Mouse (Mus musculus): ENCODE measurements around the gene Polr3b.

Polr3b gene

GRCm38 (mm10) chr10:84610783-84611182, 11.3 kb upstream of the Polr3b start:
- DNase-seq (ENCODE audit: low spot score in 2 of 2), result no peak

- DNase-seq (ENCODE audit: low spot score in 2 of 2), result no peak
Observed at GRCm38 (mm10) chr10:84611664-84612063, 10.4 kb upstream of the Polr3b start.

GRCm38 (mm10) chr10:84612281-84612680, 9.8 kb upstream of the Polr3b start:
- no peak for DNase-seq (ENCODE audit: low spot score in 2 of 2)

GRCm38 (mm10) chr10:84613366-84613765, 8.7 kb upstream of the Polr3b start:
- no peak for DNase-seq (ENCODE audit: low spot score in 2 of 2)

GRCm38 (mm10) chr10:84615076-84615475, 7.0 kb upstream of the Polr3b start:
- DNase-seq (ENCODE audit: low spot score in 2 of 2), result no peak

GRCm38 (mm10) chr10:84631182-84631581, 9.1 kb downstream of the Polr3b start:
- DNase-seq (ENCODE audit: low spot score in 2 of 2), result no peak

- no peak for DNase-seq (ENCODE audit: low spot score in 2 of 2)
Observed at GRCm38 (mm10) chr10:84632005-84632404, 9.9 kb downstream of the Polr3b start.

GRCm38 (mm10) chr10:84636656-84637055, 14.6 kb downstream of the Polr3b start:
- DNase-seq (ENCODE audit: low spot score in 2 of 2), result no peak

- no peak for DNase-seq (ENCODE audit: low spot score in 2 of 2)
Observed at GRCm38 (mm10) chr10:84638382-84638781, 16.3 kb downstream of the Polr3b start.

GRCm38 (mm10) chr10:84639525-84640287, 17.6 kb downstream of the Polr3b start:
- no peak for DNase-seq (ENCODE audit: low spot score in 2 of 2)

GRCm38 (mm10) chr10:84640861-84641260, 18.8 kb downstream of the Polr3b start:
- DNase-seq (ENCODE audit: low spot score in 2 of 2), result no peak

GRCm38 (mm10) chr10:84641576-84641975, 19.5 kb downstream of the Polr3b start:
- DNase-seq (ENCODE audit: low spot score in 2 of 2), result no peak

GRCm38 (mm10) chr10:84645940-84646339, 23.8 kb downstream of the Polr3b start:
- no peak for DNase-seq (ENCODE audit: low spot score in 2 of 2)

- peak; percentile 42 to 83 for DNase-seq (ENCODE audit: low spot score in 2 of 2)
Observed at GRCm38 (mm10) chr10:84646506-84647102, 24.5 kb downstream of the Polr3b start.

GRCm38 (mm10) chr10:84647264-84647663, 25.2 kb downstream of the Polr3b start:
- no peak for DNase-seq (ENCODE audit: low spot score in 2 of 2)

GRCm38 (mm10) chr10:84648911-84649310, 26.8 kb downstream of the Polr3b start:
- no peak for DNase-seq (ENCODE audit: low spot score in 2 of 2)

GRCm38 (mm10) chr10:84654029-84654428, 31.9 kb downstream of the Polr3b start:
- DNase-seq (ENCODE audit: low spot score in 2 of 2), result no peak

GRCm38 (mm10) chr10:84654731-84655130, 32.6 kb downstream of the Polr3b start:
- no peak for DNase-seq (ENCODE audit: low spot score in 2 of 2)

GRCm38 (mm10) chr10:84656618-84657017, 34.5 kb downstream of the Polr3b start:
- no peak for DNase-seq (ENCODE audit: low spot score in 2 of 2)

GRCm38 (mm10) chr10:84657437-84658087, 35.5 kb downstream of the Polr3b start:
- no peak for DNase-seq (ENCODE audit: low spot score in 2 of 2)

- DNase-seq (ENCODE audit: low spot score in 2 of 2), result no peak
Observed at GRCm38 (mm10) chr10:84658088-84658848, 36.2 kb downstream of the Polr3b start.

GRCm38 (mm10) chr10:84659281-84659680, 37.2 kb downstream of the Polr3b start:
- no peak for DNase-seq (ENCODE audit: low spot score in 2 of 2)
